Mouse (Mus musculus): ENCODE measurements around the gene Rrp12.

GRCm38 (mm10) chr19:41906311-41907078 is 10.5 kb upstream of the Rrp12 start:
- TF ChIP-seq CTCF (IDR thresholded peaks at IDR 0.05; ENCODE audit: low read depth, low read length) (no peak), POLR2A (IDR thresholded peaks at IDR 0.05; ENCODE audit: borderline replicate concordance, low read depth, low read length) (no peak)
